Mouse (Mus musculus): ENCODE data around the gene Cpne6. TPM values are rescaled to one million over a fixed set of nuclear protein-coding genes. Genes with fewer than 3 reads are reported as not detected.
A peak's percentile ranks its signal among the peaks of the same experiment; 100 is the strongest.

Cpne6 gene
- polyA plus RNA-seq, 1 experiment from 2014 or later = 0.70 TPM

DNA sequence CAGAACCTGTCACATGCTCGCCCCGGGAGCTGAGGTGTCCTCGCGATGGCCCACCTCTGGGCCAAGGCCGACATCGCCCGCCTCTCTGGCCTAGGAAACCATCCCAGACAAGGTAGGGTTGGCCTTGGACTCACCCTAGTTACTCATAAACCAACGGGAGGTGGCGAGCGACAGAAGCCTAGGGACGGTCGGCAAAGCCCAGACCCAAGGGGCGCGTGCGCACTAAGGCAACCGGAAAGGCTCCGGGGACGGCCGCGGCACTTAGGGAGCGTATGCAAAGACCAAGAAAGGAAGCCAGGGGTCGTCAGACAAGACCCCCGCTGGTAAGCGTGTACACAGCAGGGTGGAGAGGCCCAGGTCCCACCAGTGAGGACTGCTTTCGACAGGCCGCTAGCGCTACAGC, 49.6 kb downstream of the Cpne6 start, which contains the start of gene Dcaf11:
Dcaf11 (plus strand) TSS at position 208 of the 403 bp plus-strand sequence.
- Histone ChIP-seq H3K27ac (peak within 1 kb of the TSS; percentile 97), H3K27me3 (no peaks in the 10 kb centered on the region), H3K36me3 (peaks cover 21% of the 10 kb centered on the region), H3K4me3 (replicated peaks) (peak within 1 kb of the TSS; percentile 56), H3K9ac (replicated peaks) (peak within 1 kb of the TSS; percentile 76), H3K4me1 (replicated peaks) (peaks cover 24% of the 10 kb centered on the region), H3K9me3 (no peaks in the 10 kb centered on the region), H3K4me2 (replicated peaks) (peak within 1 kb of the TSS; percentile 86)
- WGBS = under 1% methylated on average over 27 of the region's 27 CpGs
- ATAC-seq = peak; percentile 87

GRCm38 (mm10) chr14:55560202-55561073, 50.2 kb downstream of the Cpne6 start, which contains the start of gene A730061H03Rik:
TSS of gene A730061H03Rik (minus strand) at chr14:55560406.
- WGBS = under 1% methylated on average over 51 of the region's 51 CpGs

GRCm38 (mm10) chr14:55561860-55562259, 51.6 kb downstream of the Cpne6 start:
- H3K27me3 ChIP-seq = no peaks in the 10 kb centered on the region
- no peaks in the 10 kb centered on the region for H3K9me3 ChIP-seq
- no peak overlapping the region for H3K27ac ChIP-seq
- peaks cover 24% of the 10 kb centered on the region for H3K4me1 ChIP-seq (replicated peaks)
- WGBS = 91% methylated on average over 10 of the region's 10 CpGs
- peaks cover 42% of the 10 kb centered on the region for H3K36me3 ChIP-seq
- H3K9ac ChIP-seq (replicated peaks) = no peak overlapping the region
- H3K4me2 ChIP-seq (replicated peaks) = peak overlapping the region; percentile 86
- no peak for ATAC-seq
- 0 out of 2 replicates have a peak overlapping the region, but pooled peaks have one; percentile 56 for H3K4me3 ChIP-seq (replicated peaks)

More at GRCm38 (mm10) chr14:55560202-55561073, 50.2 kb downstream of the Cpne6 start, which contains the start of gene A730061H03Rik:
- Histone ChIP-seq H3K27me3 (no peaks in the 10 kb centered on the region), H3K9ac (replicated peaks) (peak within 1 kb of the TSS; percentile 76), H3K36me3 (peaks cover 28% of the 10 kb centered on the region), H3K4me3 (replicated peaks) (peak within 1 kb of the TSS; percentile 56), H3K9me3 (no peaks in the 10 kb centered on the region), H3K4me2 (replicated peaks) (peak within 1 kb of the TSS; percentile 86), H3K27ac (peak within 1 kb of the TSS; percentile 97), H3K4me1 (replicated peaks) (peaks cover 24% of the 10 kb centered on the region)
- ATAC-seq = peak; percentile 98

- 90% methylated on average over 11 of the region's 11 CpGs for WGBS
- peaks cover 56% of the 10 kb centered on the region for H3K36me3 ChIP-seq
- H3K9ac ChIP-seq (replicated peaks) = no peak overlapping the region
- ATAC-seq = no peak
- H3K4me3 ChIP-seq (replicated peaks) = no peak overlapping the region
- H3K4me1 ChIP-seq (replicated peaks) = peaks cover 24% of the 10 kb centered on the region
- no peaks in the 10 kb centered on the region for H3K27me3 ChIP-seq
- no peaks in the 10 kb centered on the region for H3K9me3 ChIP-seq
- H3K4me2 ChIP-seq (replicated peaks) = no peak overlapping the region
- H3K27ac ChIP-seq = no peak overlapping the region
These were observed 53.0 kb downstream of the Cpne6 start for GRCm38 (mm10) chr14:55563249-55563648.

DNA sequence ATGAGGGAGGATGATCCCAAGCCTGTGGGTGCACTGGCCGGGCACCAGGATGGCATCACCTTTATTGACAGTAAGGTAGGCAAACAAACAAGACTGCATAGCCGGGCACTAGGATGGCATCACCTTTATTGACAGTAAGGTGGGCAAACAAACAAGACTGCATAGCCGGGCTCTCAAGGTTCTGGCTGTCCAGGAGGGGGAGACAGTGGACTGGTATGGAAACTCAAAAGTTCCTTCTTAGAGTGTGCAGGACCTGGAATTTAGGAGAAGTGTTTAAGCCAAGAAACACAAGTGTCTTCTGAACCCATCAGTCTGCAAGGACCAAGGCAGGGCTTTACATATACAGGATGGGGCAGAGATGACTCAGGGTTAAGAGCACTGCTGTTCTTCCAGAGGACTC, 55.5 kb downstream of the Cpne6 start:
- H3K4me1 ChIP-seq (replicated peaks) = peaks cover 17% of the 10 kb centered on the region
- no peak overlapping the region for H3K9ac ChIP-seq (replicated peaks)
- H3K4me3 ChIP-seq (replicated peaks) = no peak overlapping the region
- H3K36me3 ChIP-seq = peaks cover 81% of the 10 kb centered on the region
- H3K4me2 ChIP-seq (replicated peaks) = no peak overlapping the region
- WGBS = 86% methylated on average over 3 of the region's 3 CpGs
- no peaks in the 10 kb centered on the region for H3K27me3 ChIP-seq
- H3K9me3 ChIP-seq = no peaks in the 10 kb centered on the region
- ATAC-seq = no peak
- no peak overlapping the region for H3K27ac ChIP-seq

Other genes starting within 250 kb of the Cpne6 start
- gene Dhrs4, start 31.7 kb upstream of the Cpne6 start, polyA plus RNA-seq (2015; fragmentation: Nextera tagmentation; extraction: Ambion mirVana) = 31.2 and 31.6 TPM in 2 replicates
- 17.0 and 24.5 TPM in 2 replicates for gene Carmil3, start 19.8 kb upstream of the Cpne6 start, polyA plus RNA-seq (2015; fragmentation: Nextera tagmentation; extraction: Ambion mirVana)
- gene Nrl, start 14.5 kb downstream of the Cpne6 start, polyA plus RNA-seq (2015; fragmentation: Nextera tagmentation; extraction: Ambion mirVana) = 0.08 TPM in 1 of 2 replicates, not detected in the other
- gene Pck2, start 29.8 kb downstream of the Cpne6 start, polyA plus RNA-seq (2015; fragmentation: Nextera tagmentation; extraction: Ambion mirVana) = 16.6 and 19.5 TPM in 2 replicates
- gene Dcaf11, start 49.6 kb downstream of the Cpne6 start, polyA plus RNA-seq (2015; fragmentation: Nextera tagmentation; extraction: Ambion mirVana) = 126 and 134 TPM in 2 replicates
- 0.43 and 0.92 TPM in 2 replicates for gene A730061H03Rik, start 50.0 kb downstream of the Cpne6 start, polyA plus RNA-seq (2015; fragmentation: Nextera tagmentation; extraction: Ambion mirVana)
- not detected in 2 replicates for gene Fitm1, start 65.2 kb downstream of the Cpne6 start, polyA plus RNA-seq (2015; fragmentation: Nextera tagmentation; extraction: Ambion mirVana)
- 176 TPM in 2 replicates for gene Psme1, start 67.7 kb downstream of the Cpne6 start, polyA plus RNA-seq (2015; fragmentation: Nextera tagmentation; extraction: Ambion mirVana)
- 9.7 and 12.1 TPM in 2 replicates for gene Emc9, start 74.9 kb downstream of the Cpne6 start, polyA plus RNA-seq (2015; fragmentation: Nextera tagmentation; extraction: Ambion mirVana)
- gene Psme2, start 80.7 kb downstream of the Cpne6 start, polyA plus RNA-seq (2015; fragmentation: Nextera tagmentation; extraction: Ambion mirVana) = 198 and 217 TPM in 2 replicates
- 22.0 and 24.1 TPM in 2 replicates for gene Rnf31, start 81.3 kb downstream of the Cpne6 start, polyA plus RNA-seq (2015; fragmentation: Nextera tagmentation; extraction: Ambion mirVana)
- gene Irf9, start 93.1 kb downstream of the Cpne6 start, polyA plus RNA-seq (2015; fragmentation: Nextera tagmentation; extraction: Ambion mirVana) = 7.8 and 8.7 TPM in 2 replicates
- 6.6 and 7.3 TPM in 2 replicates for gene Rec8, start 107.6 kb downstream of the Cpne6 start, polyA plus RNA-seq (2015; fragmentation: Nextera tagmentation; extraction: Ambion mirVana)
- 75.1 and 82.2 TPM in 2 replicates for gene Ipo4, start 125.5 kb downstream of the Cpne6 start, polyA plus RNA-seq (2015; fragmentation: Nextera tagmentation; extraction: Ambion mirVana)
- gene Gm49378, start 127.5 kb downstream of the Cpne6 start, polyA plus RNA-seq (2015; fragmentation: Nextera tagmentation; extraction: Ambion mirVana) = 1.6 and 2.1 TPM in 2 replicates
- 59.7 and 59.8 TPM in 2 replicates for gene Tm9sf1, start 133.4 kb downstream of the Cpne6 start, polyA plus RNA-seq (2015; fragmentation: Nextera tagmentation; extraction: Ambion mirVana)
- gene Tssk4, start 139.7 kb downstream of the Cpne6 start, polyA plus RNA-seq (2015; fragmentation: Nextera tagmentation; extraction: Ambion mirVana) = 0.38 and 0.59 TPM in 2 replicates
- 69.7 and 75.0 TPM in 2 replicates for gene Mdp1, start 150.1 kb downstream of the Cpne6 start, polyA plus RNA-seq (2015; fragmentation: Nextera tagmentation; extraction: Ambion mirVana)
- 49.5 and 53.3 TPM in 2 replicates for gene Gmpr2, start 161.5 kb downstream of the Cpne6 start, polyA plus RNA-seq (2015; fragmentation: Nextera tagmentation; extraction: Ambion mirVana)
- 605 and 607 TPM in 2 replicates for gene Nedd8, start 161.7 kb downstream of the Cpne6 start, polyA plus RNA-seq (2015; fragmentation: Nextera tagmentation; extraction: Ambion mirVana)
- gene Tinf2, start 171.4 kb downstream of the Cpne6 start, polyA plus RNA-seq (2015; fragmentation: Nextera tagmentation; extraction: Ambion mirVana) = 36.9 and 38.5 TPM in 2 replicates
- 0.32 and 0.46 TPM in 2 replicates for gene Tgm1, start 203.5 kb downstream of the Cpne6 start, polyA plus RNA-seq (2015; fragmentation: Nextera tagmentation; extraction: Ambion mirVana)
- gene Rabggta, start 211.8 kb downstream of the Cpne6 start, polyA plus RNA-seq (2015; fragmentation: Nextera tagmentation; extraction: Ambion mirVana) = 45.0 and 48.8 TPM in 2 replicates
- gene Dhrs1, start 235.2 kb downstream of the Cpne6 start, polyA plus RNA-seq (2015; fragmentation: Nextera tagmentation; extraction: Ambion mirVana) = 66.3 and 68.8 TPM in 2 replicates
- 33.8 and 36.2 TPM in 2 replicates for gene Nop9, start 235.2 kb downstream of the Cpne6 start, polyA plus RNA-seq (2015; fragmentation: Nextera tagmentation; extraction: Ambion mirVana)
- 0.19 TPM in 1 of 2 replicates, not detected in the other for gene Cideb, start 248.0 kb downstream of the Cpne6 start, polyA plus RNA-seq (2015; fragmentation: Nextera tagmentation; extraction: Ambion mirVana)

Data from midbrain, embryonic 13.5 days (tissue).